Mouse (Mus musculus) embryonic facial prominence, embryonic 10.5 days (tissue): ENCODE results near the gene Dnajb12. TPM values are rescaled to one million over a fixed set of nuclear protein-coding genes. Genes with fewer than 3 reads are reported as not detected.

ENCODE experiments used
- polyA plus RNA-seq: library from polyadenylated mRNA; unstranded; fragments of >200 nt; fragmentation: Nextera tagmentation; extraction: Ambion mirVana; gene quantifications from 2 replicates; pipeline ENCODE4 v1.2.1, GENCODE M21; 2016

The Dnajb12 gene
- polyA plus RNA-seq, 1 experiment from 2014 or later, result 27.0 TPM

Other genes starting within 250 kb of the Dnajb12 start
- 47.5 and 52.7 TPM in 2 replicates for gene Micu1, start 177.1 kb upstream of the Dnajb12 start, polyA plus RNA-seq
- gene Ddit4, start 72.3 kb downstream of the Dnajb12 start, polyA plus RNA-seq, result 35.9 and 42.0 TPM in 2 replicates
- gene Ascc1, start 123.2 kb downstream of the Dnajb12 start, polyA plus RNA-seq, result 35.8 and 41.8 TPM in 2 replicates
- gene Anapc16, start 123.6 kb downstream of the Dnajb12 start, polyA plus RNA-seq, result 104 and 109 TPM in 2 replicates
- 8.6 and 8.9 TPM in 2 replicates for gene Spock2, start 226.7 kb downstream of the Dnajb12 start, polyA plus RNA-seq